Mouse (Mus musculus): ENCODE results near the gene Zfp947.
"Not testable (repeated sequence)": the region's sequence is repeated elsewhere in the genome, so short reads cannot be mapped to it uniquely, and the experiment has no call there.

Gene Zfp947

DNA sequence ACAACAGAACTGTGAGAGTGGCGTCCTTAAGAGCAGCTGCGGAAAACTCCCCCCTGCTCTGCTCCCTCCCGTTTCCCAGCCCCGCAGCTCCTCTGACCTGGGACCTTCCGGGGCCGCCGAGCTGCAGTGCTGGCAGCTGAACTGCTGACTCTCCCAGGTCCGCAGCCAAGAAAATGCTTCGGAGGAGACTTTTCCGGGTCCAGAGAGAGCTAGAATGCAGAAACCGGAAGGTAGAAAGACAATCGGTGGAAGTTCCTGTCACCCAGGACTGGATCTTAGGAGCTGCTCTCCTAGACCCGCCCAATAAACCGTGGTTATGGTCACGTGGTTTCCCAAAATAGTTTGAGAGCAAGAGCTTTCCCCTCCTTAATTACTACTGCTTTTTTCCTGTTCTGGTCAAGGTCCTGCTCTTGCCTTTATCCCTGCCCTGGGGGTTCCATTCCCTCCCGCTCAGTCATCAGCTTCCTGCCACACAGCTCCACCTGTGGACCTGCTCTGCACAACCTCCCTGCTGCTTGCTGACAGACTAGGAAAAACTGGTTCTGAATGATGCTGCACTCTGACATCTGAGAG is at the start of gene Zfp947:
Gene Zfp947, minus strand, starts transcription at position 469 of the 573 bp plus-strand sequence.
- peak; percentile 74 to 78 for DNase-seq

GRCm38 (mm10) chr17:22165304-22165703 is 686 bp downstream of the Zfp947 start:
- DNase-seq = not testable (repeated sequence)

GRCm38 (mm10) chr17:22153951-22154350 is 12.0 kb downstream of the Zfp947 start:
- DNase-seq = not testable (repeated sequence)

- no peak for DNase-seq
Observed at GRCm38 (mm10) chr17:22118770-22119169, 47.2 kb downstream of the Zfp947 start.

Measured in kidney, adult 8-10 months (tissue).